Mouse (Mus musculus) bone marrow macrophage, adult 2 months (primary cell): Measurements from ENCODE around the gene Mad1l1.

Experiments used
- CTCF ChIP-seq: IDR thresholded peaks from 2 replicates; pipeline ENCODE4 v1.5.1; 2012; ENCODE audit warnings: low read depth, mild to moderate bottlenecking, low read length, moderate library complexity
- POLR2A ChIP-seq: IDR thresholded peaks from 2 replicates; pipeline ENCODE4 v1.6.1; 2012; ENCODE audit warnings: mild to moderate bottlenecking, low read depth, low read length, borderline replicate concordance

GRCm38 (mm10) chr5:140150694-140151093 lies 170.7 kb downstream of the Mad1l1 start:
- no peak for TF ChIP-seq POLR2A
- TF ChIP-seq CTCF, result no peak
